In the genomic region with DNA sequence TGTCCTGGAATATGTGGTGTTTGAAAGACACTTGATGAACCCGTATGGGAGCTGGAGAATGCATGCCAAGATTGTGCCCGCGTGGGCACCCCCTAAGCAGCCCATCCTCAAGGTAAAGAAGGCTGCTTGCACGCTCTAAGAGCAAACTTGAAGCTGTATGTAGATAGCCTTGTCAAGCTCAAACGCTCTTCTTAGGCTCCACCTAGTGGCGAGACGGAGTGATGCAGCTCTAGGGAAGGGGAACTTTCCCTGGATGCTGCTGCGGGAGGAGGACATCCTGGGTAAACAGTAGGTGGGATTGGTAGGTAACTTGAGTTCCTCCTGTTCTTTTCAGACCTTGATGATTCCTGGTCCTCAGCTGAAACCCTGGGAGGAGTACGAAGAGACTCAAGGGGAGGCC, we compare ENCODE assay signal across 8 mouse cellular contexts. TPM values are rescaled to one million over a fixed set of nuclear protein-coding genes. Genes with fewer than 3 reads are reported as not detected.
DNase-seq lines count a peak whose midpoint lies in the region; ATAC-seq and TF ChIP-seq lines count a peak whose summit lies in the region.

No protein-coding gene starts in this region.

- TF ChIP-seq CTCF in cerebellum, adult 2 months (IDR thresholded peaks at IDR 0.05; ENCODE audit: borderline replicate concordance, insufficient read depth, low read depth, low read length): peak; percentile 91
- peak; percentile 96 for TF ChIP-seq CTCF in cortical plate, adult 2 months (IDR thresholded peaks at IDR 0.05; ENCODE audit: extremely low read depth, insufficient read depth, low read length)
- peak; percentile 96 for TF ChIP-seq CTCF in lung, embryonic 14.5 days (IDR thresholded peaks at IDR 0.05; ENCODE audit: low read depth)

- peak; percentile 50 to 74 for DNase-seq in cerebellum, adult 2 months
- DNase-seq in neural tube, embryonic 10.5 days (ENCODE audit: extremely low spot score, low spot score): peak; percentile 71
- peak; percentile 80 for DNase-seq in induced T-regulatory cell, adult 2 months (ENCODE audit: low read depth)
- DNase-seq in lung, embryonic 14.5 days: peak; percentile 91
- peak; percentile 21 to 58 for DNase-seq in spleen, adult 18-20 months

- H3K4me2 ChIP-seq in neural tube, embryonic 15.5 days: no peak overlapping the region
- H3K4me2 ChIP-seq in lung, embryonic 14.5 days: no peak overlapping the region

- TF ChIP-seq POLR2A in cerebellum, adult 2 months (IDR thresholded peaks at IDR 0.05; ENCODE audit: borderline replicate concordance, insufficient read depth, low read length): no peak
- TF ChIP-seq POLR2A in cortical plate, adult 2 months (IDR thresholded peaks at IDR 0.05; ENCODE audit: extremely low read depth, insufficient read depth, low read length): no peak

- no peaks in the 10 kb centered on the region for H3K9me3 ChIP-seq in neural tube, embryonic 15.5 days (replicated peaks)
- no peaks in the 10 kb centered on the region for H3K9me3 ChIP-seq in lung, embryonic 14.5 days (ENCODE audit: low read depth, low read length)

- no peak overlapping the region for H3K27ac ChIP-seq in cerebellum, adult 2 months (ENCODE audit: insufficient read depth, low read length)
- H3K27ac ChIP-seq in neural tube, embryonic 15.5 days (replicated peaks): no peak overlapping the region
- no peak overlapping the region for H3K27ac ChIP-seq in cortical plate, adult 2 months (ENCODE audit: insufficient read depth, low read length)
- no peak overlapping the region for H3K27ac ChIP-seq in lung, embryonic 14.5 days (ENCODE audit: low read depth)

- H3K36me3 ChIP-seq in neural tube, embryonic 15.5 days: peaks cover 55% of the 10 kb centered on the region
- H3K36me3 ChIP-seq in lung, embryonic 14.5 days (ENCODE audit: insufficient read depth): peaks cover 65% of the 10 kb centered on the region

- 19% methylated on average over 9 of the region's 9 CpGs for WGBS in cerebellum, adult 2 months
- WGBS in neural tube, embryonic 15.5 days: 25% methylated on average over 9 of the region's 9 CpGs
- WGBS in lung, embryonic 14.5 days: 21% methylated on average over 9 of the region's 9 CpGs

- no peak for ATAC-seq in cerebellum, adult (ENCODE audit: insufficient number of reproducible peaks, low FRiP score, low TSS enrichment)
- ATAC-seq in neural tube, embryonic 15.5 days (ENCODE audit: low FRiP score): no peak
- ATAC-seq in lung, embryonic 14.5 days (ENCODE audit: insufficient read depth): peak; percentile 56; the same call in 1 of the 2 replicates

- no peaks in the 10 kb centered on the region for H3K27me3 ChIP-seq in cerebellum, adult 2 months (ENCODE audit: control insufficient read depth, insufficient read depth, low read length)
- H3K27me3 ChIP-seq in neural tube, embryonic 15.5 days (replicated peaks): no peaks in the 10 kb centered on the region
- no peaks in the 10 kb centered on the region for H3K27me3 ChIP-seq in lung, embryonic 14.5 days (ENCODE audit: insufficient read depth, low read length)

- no peak overlapping the region for H3K9ac ChIP-seq in neural tube, embryonic 15.5 days (replicated peaks)
- no peak overlapping the region for H3K9ac ChIP-seq in lung, embryonic 14.5 days

- H3K4me1 ChIP-seq in cerebellum, adult 2 months (ENCODE audit: control insufficient read depth, insufficient read depth, low read length): no peaks in the 10 kb centered on the region
- peaks cover 3% of the 10 kb centered on the region; the same call in 1 of the 2 replicates for H3K4me1 ChIP-seq in neural tube, embryonic 15.5 days
- no peaks in the 10 kb centered on the region for H3K4me1 ChIP-seq in cortical plate, adult 2 months (ENCODE audit: control insufficient read depth, insufficient read depth, low read length)
- no peaks in the 10 kb centered on the region for H3K4me1 ChIP-seq in lung, embryonic 14.5 days (ENCODE audit: insufficient read depth)

- no peak overlapping the region for H3K4me3 ChIP-seq in cerebellum, adult 2 months (replicated peaks; ENCODE audit: insufficient read depth, low read depth, low read length)
- no peak overlapping the region for H3K4me3 ChIP-seq in neural tube, embryonic 15.5 days (replicated peaks)
- no peak overlapping the region for H3K4me3 ChIP-seq in cortical plate, adult 2 months (ENCODE audit: insufficient read depth, low read length)
- no peak overlapping the region for H3K4me3 ChIP-seq in lung, embryonic 14.5 days (ENCODE audit: low read depth, low read length)

RNA-seq across cellular contexts. Expression of a gene that starts 12.6 kb away (rescaled TPM):
- polyA plus RNA-seq in cerebellum, adult 2 months (2012; rRNA removed): 37.8 and 40.6 TPM in 2 replicates
- polyA plus RNA-seq in neural tube, embryonic 15.5 days (2015; fragmentation: Nextera tagmentation; extraction: Ambion mirVana): 38.6 and 43.3 TPM in 2 replicates
- 27.7 and 29.5 TPM in 2 replicates for polyA plus RNA-seq in cortical plate, adult 2 months (2012; rRNA removed)
- 46.0 and 48.1 TPM in 2 replicates for polyA plus RNA-seq in lung, embryonic 14.5 days (2014; fragmentation: Nextera tagmentation; extraction: Ambion mirVana)

RNA-seq across cellular contexts. Expression of a gene that starts 23.7 kb away (rescaled TPM):
- polyA plus RNA-seq in cerebellum, adult 2 months (2012; rRNA removed): 0.62 and 0.87 TPM in 2 replicates
- 0.33 and 0.46 TPM in 2 replicates for polyA plus RNA-seq in neural tube, embryonic 15.5 days (2015; fragmentation: Nextera tagmentation; extraction: Ambion mirVana)
- polyA plus RNA-seq in cortical plate, adult 2 months (2012; rRNA removed): 0.15 and 0.21 TPM in 2 replicates
- polyA plus RNA-seq in lung, embryonic 14.5 days (2014; fragmentation: Nextera tagmentation; extraction: Ambion mirVana): 0.08 and 0.09 TPM in 2 replicates

RNA-seq across cellular contexts. Expression of a gene that starts 34.2 kb away (rescaled TPM):
- 54.3 and 61.2 TPM in 2 replicates for polyA plus RNA-seq in cerebellum, adult 2 months (2012; rRNA removed)
- polyA plus RNA-seq in neural tube, embryonic 15.5 days (2015; fragmentation: Nextera tagmentation; extraction: Ambion mirVana): 7.7 and 8.4 TPM in 2 replicates
- polyA plus RNA-seq in cortical plate, adult 2 months (2012; rRNA removed): 47.9 and 49.7 TPM in 2 replicates
- 1.9 and 2.7 TPM in 2 replicates for polyA plus RNA-seq in lung, embryonic 14.5 days (2014; fragmentation: Nextera tagmentation; extraction: Ambion mirVana)

RNA-seq across cellular contexts. Expression of a gene that starts 47.7 kb away (rescaled TPM):
- polyA plus RNA-seq in cerebellum, adult 2 months (2012; rRNA removed): 97.4 and 103 TPM in 2 replicates
- polyA plus RNA-seq in neural tube, embryonic 15.5 days (2015; fragmentation: Nextera tagmentation; extraction: Ambion mirVana): 136 and 145 TPM in 2 replicates
- 81.2 and 88.0 TPM in 2 replicates for polyA plus RNA-seq in cortical plate, adult 2 months (2012; rRNA removed)
- 70.7 and 76.2 TPM in 2 replicates for polyA plus RNA-seq in lung, embryonic 14.5 days (2014; fragmentation: Nextera tagmentation; extraction: Ambion mirVana)

Comparison
In these comparisons a context has a peak if more than half of its experiments do, and no peak if none do; other contexts are left out.
1. DNase-seq: peak in every context shown above with its lines; median percentile 91 in lung, embryonic 14.5 days; 80 in induced T-regulatory cell, adult 2 months; 71 in neural tube, embryonic 10.5 days; 62 in cerebellum, adult 2 months; 40 in spleen, adult 18-20 months.